Mouse (Mus musculus): ENCODE measurements around the gene Crebbp. TPM values are rescaled to one million over a fixed set of nuclear protein-coding genes. Genes with fewer than 3 reads are reported as not detected.

Crebbp gene
- total and polyA plus RNA-seq, 3 experiments = 5.4 to 18.8 (median 14.7) TPM

GRCm38 (mm10) chr16:4175134-4175533 lies 38.7 kb downstream of the Crebbp start:
- dilution Hi-C loops (cut with MboI; ENCODE audit: extremely low pct_ligation_motif_present, extremely low pct_unique_long_range_greater_than_20kb, low sequenced_read_pairs) (no loop called here), in situ Hi-C loops (cut with MboI; ENCODE audit: low pct_ligation_motif_present, low pct_unique_long_range_greater_than_20kb, low sequenced_read_pairs) (no loop called here)
- Histone ChIP-seq H3K4me3 (replicated peaks in 1 of 3; ENCODE audit: low read depth in 2 of 3, low read length in 2 of 3, poor library complexity in 1 of 3) (no peak overlapping the region), H3K9ac (ENCODE audit: insufficient read depth, low read depth) (no peak overlapping the region), H3K27me3 (replicated peaks) (no peaks in the 10 kb centered on the region), H3K27ac (ENCODE audit: insufficient read depth, low read depth) (no peak overlapping the region), H3K4me1 (ENCODE audit: control insufficient read depth in 1 of 2, insufficient read depth in 2 of 2) (peaks cover 0 to 20% of the 10 kb centered on the region in 2 experiments; a peak in 2 of 4 replicates), H3K9me3 (replicated peaks; ENCODE audit: low read length) (no peaks in the 10 kb centered on the region), H3K79me2 (replicated peaks; ENCODE audit: control insufficient read depth, extremely low read depth, insufficient read depth, poor library complexity, severe bottlenecking) (peaks cover 37% of the 10 kb centered on the region), H3K4me2 (ENCODE audit: insufficient read depth, low read depth, poor library complexity, severe bottlenecking) (no peak overlapping the region), H3K36me3 (replicated peaks in 1 of 2; ENCODE audit: control insufficient read depth in 1 of 2, insufficient read depth in 1 of 2, low read length in 1 of 2) (peaks cover 18 to 58% of the 10 kb centered on the region in 2 experiments)
- DNase-seq (ENCODE audit: extremely low read depth) = no peak
- no peak for TF ChIP-seq USF2 (conservative IDR thresholded peaks at IDR 0.05; ENCODE audit: low read depth, low read length)

GRCm38 (mm10) chr16:4169530-4169929 lies 44.3 kb downstream of the Crebbp start:
- H3K27me3 ChIP-seq (replicated peaks) = no peaks in the 10 kb centered on the region
- H3K36me3 ChIP-seq (replicated peaks in 1 of 2; ENCODE audit: control insufficient read depth in 1 of 2, insufficient read depth in 1 of 2, low read length in 1 of 2) = peaks cover 8 to 42% of the 10 kb centered on the region in 2 experiments
- peaks cover 0 to 12% of the 10 kb centered on the region in 2 experiments; a peak in 2 of 4 replicates for H3K4me1 ChIP-seq (ENCODE audit: control insufficient read depth in 1 of 2, insufficient read depth in 2 of 2)
- peaks cover 5% of the 10 kb centered on the region for H3K9me3 ChIP-seq (replicated peaks; ENCODE audit: low read length)
- H3K79me2 ChIP-seq (replicated peaks; ENCODE audit: control insufficient read depth, extremely low read depth, insufficient read depth, poor library complexity, severe bottlenecking) = peaks cover 28% of the 10 kb centered on the region
- no peak overlapping the region for H3K4me2 ChIP-seq (ENCODE audit: insufficient read depth, low read depth, poor library complexity, severe bottlenecking)
- H3K9ac ChIP-seq (ENCODE audit: insufficient read depth, low read depth) = no peak overlapping the region
- H3K4me3 ChIP-seq (replicated peaks in 1 of 3; ENCODE audit: low read depth in 2 of 3, low read length in 2 of 3, poor library complexity in 1 of 3) = no peak overlapping the region
- H3K27ac ChIP-seq (ENCODE audit: insufficient read depth, low read depth) = no peak overlapping the region
- in situ Hi-C loops (cut with MboI; ENCODE audit: low pct_ligation_motif_present, low pct_unique_long_range_greater_than_20kb, low sequenced_read_pairs) = no loop called here
- no peak for TF ChIP-seq E2F4 (IDR thresholded peaks at IDR 0.05; ENCODE audit: insufficient replicate concordance, low read depth, low read length)
- DNase-seq (ENCODE audit: extremely low read depth) = no peak
- dilution Hi-C loops (cut with MboI; ENCODE audit: extremely low pct_ligation_motif_present, extremely low pct_unique_long_range_greater_than_20kb, low sequenced_read_pairs) = no loop called here

- Histone ChIP-seq H3K4me3 (replicated peaks in 1 of 3; ENCODE audit: low read depth in 2 of 3, low read length in 2 of 3, poor library complexity in 1 of 3) (no peak overlapping the region), H3K27ac (ENCODE audit: insufficient read depth, low read depth) (no peak overlapping the region), H3K4me1 (ENCODE audit: control insufficient read depth in 1 of 2, insufficient read depth in 2 of 2) (peaks cover 0 to 12% of the 10 kb centered on the region in 2 experiments; a peak in 2 of 4 replicates), H3K27me3 (replicated peaks) (no peaks in the 10 kb centered on the region), H3K9ac (ENCODE audit: insufficient read depth, low read depth) (no peak overlapping the region), H3K9me3 (replicated peaks; ENCODE audit: low read length) (peaks cover 5% of the 10 kb centered on the region), H3K4me2 (ENCODE audit: insufficient read depth, low read depth, poor library complexity, severe bottlenecking) (no peak overlapping the region), H3K36me3 (replicated peaks in 1 of 2; ENCODE audit: control insufficient read depth in 1 of 2, insufficient read depth in 1 of 2, low read length in 1 of 2) (peaks cover 8 to 42% of the 10 kb centered on the region in 2 experiments), H3K79me2 (replicated peaks; ENCODE audit: control insufficient read depth, extremely low read depth, insufficient read depth, poor library complexity, severe bottlenecking) (peaks cover 21% of the 10 kb centered on the region)
- in situ Hi-C loops (cut with MboI; ENCODE audit: low pct_ligation_motif_present, low pct_unique_long_range_greater_than_20kb, low sequenced_read_pairs) = no loop called here
- DNase-seq (ENCODE audit: extremely low read depth) = no peak
- no peak for TF ChIP-seq JUND (conservative IDR thresholded peaks at IDR 0.05; ENCODE audit: low read depth, low read length)
- TF ChIP-seq CTCF (conservative IDR thresholded peaks at IDR 0.05 in 1 of 2, IDR thresholded peaks at IDR 0.05 in 1 of 2; ENCODE audit: low read depth in 2 of 2, low read length in 2 of 2) = peak in 1 of 2 experiments; percentile 14; a peak in 2 of 4 replicates
- peak; percentile 17 for TF ChIP-seq RAD21 (IDR thresholded peaks at IDR 0.05; ENCODE audit: low read depth, low read length)
- TF ChIP-seq ZKSCAN1 (IDR thresholded peaks at IDR 0.05; ENCODE audit: borderline replicate concordance, low read depth, low read length) = no peak
- no peak for TF ChIP-seq NELFE (IDR thresholded peaks at IDR 0.05; ENCODE audit: low read depth, low read length)
- dilution Hi-C loops (cut with MboI; ENCODE audit: extremely low pct_ligation_motif_present, extremely low pct_unique_long_range_greater_than_20kb, low sequenced_read_pairs) = no loop called here
These were observed 45.3 kb downstream of the Crebbp start for GRCm38 (mm10) chr16:4168476-4168875.

All from CH12.LX (cell line).